Mouse (Mus musculus): Measurements from ENCODE around the gene Thop1.
"Not testable (repeated sequence)": the region's sequence is repeated elsewhere in the genome, so short reads cannot be mapped to it uniquely, and the experiment has no call there.

The Thop1 gene

GRCm38 (mm10) chr10:81069836-81070235, at the start of gene Thop1:
Thop1 (plus strand) TSS chr10:81070035.
- in situ Hi-C loops (cut with MboI; ENCODE audit: unreplicated experiment in 2 of 2) = no loop called here

DNA sequence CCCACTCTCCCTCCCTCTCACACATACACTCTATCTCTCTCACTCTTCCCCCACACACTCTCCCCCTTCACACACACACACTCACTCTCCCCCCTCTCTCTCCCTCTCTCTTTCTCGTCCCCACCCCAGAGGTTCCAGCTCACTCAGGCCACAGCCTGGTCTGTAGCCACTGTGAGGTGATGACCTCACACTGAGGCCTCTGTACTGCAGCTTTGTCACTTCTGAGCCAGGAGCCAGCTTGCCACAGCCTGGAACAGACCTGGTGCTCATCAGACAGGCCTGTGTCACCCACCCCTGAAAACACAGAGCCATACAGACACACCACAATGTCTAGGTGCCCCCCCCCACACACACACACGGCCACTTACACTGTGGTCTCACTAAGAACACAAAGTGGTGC, 49.6 kb upstream of the Thop1 start:
- in situ Hi-C loops (cut with MboI; ENCODE audit: unreplicated experiment in 2 of 2) = no loop called here

DNA sequence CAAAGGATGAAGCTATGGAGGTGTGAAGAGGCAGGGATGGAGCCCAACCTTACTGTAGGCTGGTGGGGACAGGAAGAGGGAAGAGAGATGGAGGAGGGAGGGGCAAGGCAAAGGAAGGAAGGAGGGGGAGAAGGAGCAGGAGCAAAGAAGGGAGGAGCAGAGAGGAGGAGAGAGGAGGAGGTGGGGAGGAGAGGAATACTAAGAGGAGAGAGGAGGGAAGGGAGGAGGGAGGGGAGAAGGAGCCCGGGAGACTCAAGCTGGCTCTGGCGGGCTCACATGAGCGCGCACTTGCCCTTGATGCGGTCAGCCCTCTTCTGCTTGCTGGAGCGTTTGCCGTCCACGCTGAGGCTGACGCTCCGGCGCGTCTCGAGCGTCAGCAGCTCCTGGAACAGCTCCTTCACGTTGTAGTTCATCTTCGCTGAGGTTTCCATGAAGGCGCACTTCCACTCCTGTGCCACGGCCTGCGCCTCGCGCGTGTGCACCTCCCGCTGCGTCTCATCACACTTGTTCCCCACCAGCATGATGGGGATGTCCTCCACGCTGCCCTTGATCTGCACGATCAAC, 48.2 kb upstream of the Thop1 start:
- in situ Hi-C loops (cut with MboI; ENCODE audit: unreplicated experiment in 2 of 2) = no loop called here

DNA sequence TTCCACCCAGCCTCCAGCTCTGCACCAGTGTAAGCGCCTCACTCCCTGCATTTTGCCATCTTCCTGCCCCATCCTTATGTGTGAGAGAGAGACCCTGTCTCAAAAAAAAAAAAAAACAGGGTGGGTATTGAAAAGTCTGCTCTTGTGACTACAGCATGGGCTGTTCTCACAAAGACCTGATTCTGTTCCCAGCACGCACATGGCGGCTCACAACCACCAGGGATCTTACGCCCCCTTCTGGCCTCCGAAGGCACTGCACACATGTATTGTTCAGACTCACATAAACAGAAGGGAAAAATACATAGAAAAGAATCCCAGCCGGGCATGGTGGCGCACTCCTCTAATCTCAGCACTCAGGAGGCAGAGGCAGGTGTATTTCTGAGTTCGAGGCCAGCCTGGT, 47.1 kb upstream of the Thop1 start:
- in situ Hi-C loops (cut with MboI; ENCODE audit: unreplicated experiment in 2 of 2) = no loop called here

- in situ Hi-C loops (cut with MboI; ENCODE audit: unreplicated experiment in 2 of 2) = no loop called here
These were observed 45.4 kb upstream of the Thop1 start for GRCm38 (mm10) chr10:81024346-81024937.

- in situ Hi-C loops (cut with MboI; ENCODE audit: unreplicated experiment in 2 of 2) = no loop called here
These were observed 44.7 kb upstream of the Thop1 start for GRCm38 (mm10) chr10:81025047-81025621.

DNA sequence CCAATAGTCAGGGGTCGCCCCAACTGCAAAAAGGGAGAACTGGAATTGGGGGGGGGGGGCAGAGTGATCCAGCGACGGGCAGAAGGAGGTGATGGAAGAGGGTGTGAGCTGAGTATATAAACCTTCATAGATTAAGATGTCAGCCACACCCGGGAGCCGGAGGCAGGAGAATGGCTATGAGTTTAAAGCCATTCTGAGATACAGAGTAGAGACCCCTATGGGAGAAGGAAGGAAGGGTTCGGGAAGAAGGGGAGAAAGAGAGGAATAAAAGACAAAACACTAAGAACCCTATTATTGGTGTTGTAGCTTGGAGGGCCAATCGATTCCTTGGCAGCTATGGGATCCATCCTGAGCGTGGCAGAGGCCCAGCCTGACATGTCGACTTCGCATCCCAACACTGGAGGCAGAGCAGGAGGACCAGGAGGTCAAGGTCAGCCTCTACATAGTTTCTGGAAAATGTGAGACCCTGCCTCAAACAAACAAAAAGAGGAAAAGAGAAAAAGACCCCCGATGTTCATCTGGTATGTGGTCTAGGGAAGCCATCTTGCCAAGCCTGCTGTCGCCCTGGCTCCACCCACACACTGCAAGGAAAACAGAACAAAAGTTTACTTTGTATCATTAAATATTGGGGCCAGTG, 44.1 kb upstream of the Thop1 start, which contains the start of gene Diras1:
Gene Diras1 (minus strand): TSS at position 24 of the 637 bp plus-strand sequence.
- in situ Hi-C loops (cut with MboI; ENCODE audit: unreplicated experiment in 2 of 2) = no loop called here

DNA sequence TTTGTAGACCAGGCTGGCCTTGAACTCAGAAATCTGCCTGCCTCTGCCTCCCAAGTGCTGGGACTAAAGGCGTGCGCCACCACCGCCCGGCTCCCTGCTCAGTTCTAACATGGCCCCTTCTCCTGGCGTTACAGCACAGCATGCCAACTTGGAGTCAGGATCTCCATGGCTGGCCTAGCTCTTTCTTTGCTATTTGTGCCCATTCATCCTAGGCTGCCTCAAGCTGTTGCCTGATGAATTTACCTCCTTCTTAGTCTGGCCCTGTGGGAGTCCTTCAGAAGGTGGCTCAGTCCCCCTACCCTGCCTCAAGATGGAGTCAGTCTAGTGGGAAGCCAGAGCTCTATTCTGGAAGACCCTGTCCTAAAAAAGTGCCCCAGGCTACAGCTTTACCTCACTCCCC, 43.0 kb upstream of the Thop1 start:
- in situ Hi-C loops (cut with MboI; ENCODE audit: unreplicated experiment in 2 of 2) = no loop called here

DNA sequence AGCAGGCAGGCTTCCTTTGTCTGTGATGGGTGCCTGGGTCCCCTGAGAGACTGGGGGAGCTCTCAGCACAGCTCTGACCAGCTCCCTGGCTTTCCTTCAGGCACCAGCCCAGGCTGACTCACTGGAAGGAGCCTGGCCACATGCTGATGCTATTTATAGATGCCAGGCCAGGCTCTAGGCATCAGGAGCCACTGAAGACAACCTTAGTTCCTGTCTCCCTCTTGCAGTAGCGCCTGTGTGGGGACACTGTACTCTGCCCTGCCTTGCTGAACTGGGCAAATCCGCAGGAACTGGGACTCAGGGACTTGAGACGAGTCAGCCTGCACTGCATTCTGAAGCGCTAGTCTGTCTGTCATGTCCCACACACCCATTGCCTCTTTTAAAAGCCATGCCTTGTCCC, 42.5 kb upstream of the Thop1 start:
- in situ Hi-C loops (cut with MboI; ENCODE audit: unreplicated experiment in 2 of 2) = no loop called here

DNA sequence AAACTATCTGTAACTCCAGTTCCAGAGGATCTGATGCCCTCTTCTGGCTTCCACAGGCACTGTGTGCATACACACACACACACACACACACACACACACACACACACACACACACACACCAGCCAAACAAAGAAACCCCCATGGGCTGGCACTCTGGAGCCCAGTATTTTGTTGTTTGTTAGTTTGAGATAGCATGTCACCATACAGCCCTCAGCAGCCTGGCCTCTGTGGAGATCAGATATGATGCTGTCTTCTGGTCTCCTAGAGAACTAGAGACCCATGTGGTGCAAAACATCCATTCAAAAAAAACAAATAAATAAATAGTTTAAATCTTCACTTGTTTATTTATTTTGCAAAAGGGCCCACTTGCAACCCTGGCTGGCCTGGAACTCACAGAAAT, 41.6 kb upstream of the Thop1 start:
- in situ Hi-C loops (cut with MboI; ENCODE audit: unreplicated experiment in 2 of 2) = no loop called here

GRCm38 (mm10) chr10:81029031-81029430, 40.8 kb upstream of the Thop1 start:
- in situ Hi-C loops (cut with MboI; ENCODE audit: unreplicated experiment in 2 of 2) = no loop called here

DNA sequence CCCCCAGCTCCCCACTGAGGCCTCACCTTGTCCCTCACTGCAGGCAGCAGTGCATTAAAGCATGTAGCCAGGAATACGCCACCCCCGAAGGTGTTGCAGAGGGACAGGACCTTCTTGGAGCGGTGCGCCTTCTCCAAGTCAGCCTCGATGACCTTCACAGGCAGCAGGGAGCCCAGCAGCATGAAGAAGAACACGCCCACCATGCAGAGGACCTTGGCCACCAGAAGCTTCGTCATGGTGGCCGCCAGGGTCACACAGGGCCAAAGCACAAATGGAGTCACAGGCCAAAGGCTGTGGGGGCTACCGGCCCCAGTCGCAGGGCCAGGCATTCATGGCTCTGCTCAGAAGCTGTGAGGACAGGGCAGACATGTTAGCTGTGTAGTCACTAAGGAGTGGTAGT, 36.2 kb upstream of the Thop1 start:
- in situ Hi-C loops (cut with MboI; ENCODE audit: unreplicated experiment in 2 of 2) = no loop called here

DNA sequence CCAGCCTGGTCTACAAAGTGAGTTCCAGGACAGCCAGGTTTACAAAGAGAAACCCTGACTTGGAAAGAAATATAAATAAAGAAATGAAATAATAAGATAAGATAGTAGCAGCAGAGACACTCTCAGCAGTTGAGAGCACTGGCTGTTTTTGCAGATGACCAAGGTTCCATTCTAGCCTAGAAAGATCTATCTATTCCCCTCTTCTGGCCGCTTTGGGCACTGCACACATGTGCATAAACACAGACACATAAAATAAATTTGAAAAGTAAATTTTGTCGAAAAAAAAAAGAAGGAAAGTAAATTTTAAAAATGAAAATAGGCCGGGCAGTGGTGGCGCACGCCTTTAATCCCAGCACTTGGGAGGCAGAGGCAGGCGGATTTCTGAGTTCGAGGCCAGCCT, 33.6 kb upstream of the Thop1 start:
- in situ Hi-C loops (cut with MboI; ENCODE audit: unreplicated experiment in 2 of 2) = no loop called here

- in situ Hi-C loops (cut with MboI; ENCODE audit: unreplicated experiment in 2 of 2) = no loop called here
These were observed 32.8 kb upstream of the Thop1 start, which contains the start of gene Slc39a3 for GRCm38 (mm10) chr10:81036988-81037580. Slc39a3 (minus strand) TSS chr10:81037426.

DNA sequence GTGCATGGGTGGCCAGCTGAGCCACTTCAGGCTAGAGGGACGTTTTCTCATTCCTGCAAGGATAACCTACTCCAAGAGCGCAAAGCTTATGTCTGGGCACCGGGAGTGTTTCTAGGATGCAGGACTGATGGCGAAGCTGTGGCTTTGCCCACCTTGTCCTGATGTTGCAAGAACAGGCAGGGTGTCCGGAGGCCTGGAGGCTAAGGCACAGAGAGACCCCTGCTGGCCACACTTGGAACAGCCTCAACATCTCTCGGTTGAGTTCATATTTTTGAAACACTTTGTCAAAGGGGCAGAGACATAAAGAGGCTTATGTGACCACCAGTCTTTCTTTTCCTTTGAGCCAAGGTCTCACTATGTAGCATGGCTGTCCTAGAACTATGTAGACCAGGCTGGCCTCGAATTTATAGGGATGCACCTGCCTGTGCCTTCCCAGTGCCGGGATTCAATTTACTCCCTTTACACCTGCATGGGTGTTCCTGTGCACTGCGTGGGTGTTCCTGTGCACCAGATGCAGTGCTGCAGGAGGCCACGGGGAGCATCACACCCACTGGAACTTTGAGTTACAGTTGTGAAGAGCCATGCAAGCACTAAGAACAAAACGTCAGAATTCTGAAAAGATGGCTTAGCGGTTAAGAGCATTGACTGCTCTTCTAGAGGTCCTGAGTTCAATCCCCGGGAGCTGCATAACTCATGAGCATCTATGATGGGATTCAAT, 28.2 kb upstream of the Thop1 start:
- in situ Hi-C loops (cut with MboI; ENCODE audit: unreplicated experiment in 2 of 2) = loop anchor here in 1 of 2 experiments (5.0 kb wide), 1 partner anchor 44 kb away; no protein-coding TSS in a partner anchor

GRCm38 (mm10) chr10:81045246-81045645, 24.6 kb upstream of the Thop1 start:
- in situ Hi-C loops (cut with MboI; ENCODE audit: unreplicated experiment in 2 of 2) = not testable (repeated sequence)

GRCm38 (mm10) chr10:81050645-81051044, 19.2 kb upstream of the Thop1 start:
- in situ Hi-C loops (cut with MboI; ENCODE audit: unreplicated experiment in 2 of 2) = loop anchor here (5.0 kb wide), 2 partner anchors 37 to 42 kb away; no protein-coding TSS in a partner anchor

- in situ Hi-C loops (cut with MboI; ENCODE audit: unreplicated experiment in 2 of 2) = loop anchor here (5.0 kb wide), 2 partner anchors 36 to 41 kb away; no protein-coding TSS in a partner anchor
These were observed 18.7 kb upstream of the Thop1 start for GRCm38 (mm10) chr10:81051133-81051532.

DNA sequence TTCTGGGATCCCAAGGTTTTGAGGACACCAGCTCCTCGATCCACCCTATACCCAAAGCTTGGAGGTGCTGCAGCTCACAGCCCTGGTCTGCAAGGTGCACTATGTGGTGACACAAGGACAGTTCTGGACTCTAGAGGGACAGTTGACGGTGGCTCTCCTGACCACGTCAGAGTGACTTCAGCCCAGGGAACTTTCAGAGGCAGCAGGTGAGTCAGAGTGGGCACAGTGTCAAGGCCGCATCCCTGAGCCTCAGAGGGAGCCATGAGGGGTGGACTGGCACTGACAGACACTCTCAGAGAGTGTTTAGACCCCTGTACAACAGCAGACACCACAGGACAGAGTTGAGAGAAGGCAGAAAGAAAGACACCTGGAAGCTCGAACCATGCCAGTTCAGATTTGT, 17.3 kb upstream of the Thop1 start:
- in situ Hi-C loops (cut with MboI; ENCODE audit: unreplicated experiment in 2 of 2) = loop anchor here (5.0 kb wide), 2 partner anchors 35 to 40 kb away; no protein-coding TSS in a partner anchor

DNA sequence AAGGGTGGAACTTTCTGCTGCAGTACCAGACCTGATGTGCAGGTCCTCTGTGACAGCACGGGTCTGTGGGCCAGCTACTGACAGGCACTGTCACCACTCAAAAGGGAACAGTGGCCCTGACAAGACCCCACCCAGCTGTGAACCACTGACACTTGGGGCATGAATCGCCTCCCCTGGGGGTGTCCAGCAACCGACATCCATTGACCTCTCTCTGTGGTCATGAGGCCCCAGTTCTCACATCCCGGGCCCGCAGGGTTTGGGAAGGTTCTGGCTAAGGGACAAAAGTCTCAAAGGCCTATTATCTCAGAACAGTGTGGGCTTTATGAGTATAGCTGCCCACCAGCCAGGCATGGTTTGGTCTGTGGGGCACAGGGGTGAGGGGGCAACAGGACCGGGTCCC, 14.7 kb upstream of the Thop1 start:
- in situ Hi-C loops (cut with MboI; ENCODE audit: unreplicated experiment in 2 of 2) = no loop called here

Data from v-Abl transformed pro-B cells (cell line).